Comparison of ENCODE assay signal across 8 mouse cellular contexts in the genomic region with DNA sequence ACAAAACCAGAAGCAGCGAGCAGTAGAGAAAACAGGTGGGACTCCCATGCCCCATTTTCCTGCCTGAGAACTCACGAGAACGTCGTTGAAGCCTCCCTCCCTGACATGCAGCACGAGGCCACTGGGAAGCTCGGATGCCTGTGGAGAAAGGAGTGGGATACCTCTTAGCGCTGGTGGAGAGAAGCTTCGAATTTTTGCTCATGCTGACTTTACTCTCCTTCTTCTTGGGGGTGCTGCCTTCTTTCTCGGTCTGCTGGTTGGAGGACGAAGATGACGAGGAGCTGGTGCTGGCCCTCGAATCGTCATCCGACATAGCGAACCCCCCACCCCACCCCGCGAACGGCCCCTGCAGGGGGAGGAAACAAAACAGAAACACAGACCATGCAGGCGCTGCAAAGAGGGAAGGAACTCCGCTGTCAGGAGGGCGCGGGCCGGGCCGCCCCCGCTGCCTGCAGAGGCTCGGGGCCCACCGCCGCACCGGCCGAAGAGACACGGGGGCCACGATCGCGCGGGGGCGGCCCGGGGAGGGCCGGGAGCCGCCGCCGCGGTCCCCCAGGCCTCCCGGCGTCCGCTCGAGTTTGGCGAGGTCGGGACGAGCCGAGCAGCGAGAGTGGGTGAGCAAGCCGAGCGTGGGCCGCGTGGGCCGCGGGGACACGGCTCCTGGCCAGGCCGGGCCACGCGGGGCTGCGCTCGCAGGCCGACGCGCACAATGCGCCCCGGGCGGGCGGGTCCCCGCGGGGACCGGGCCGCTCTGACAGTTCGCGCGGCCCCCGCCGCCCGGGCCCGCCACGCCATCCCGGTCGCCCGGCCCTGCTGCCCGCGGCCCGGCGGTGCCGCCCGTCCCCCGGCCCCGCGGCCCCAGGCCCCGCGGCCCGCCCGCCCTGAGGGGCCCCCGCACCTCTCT. TPM values are rescaled to one million over a fixed set of nuclear protein-coding genes. Genes with fewer than 3 reads are reported as not detected.
DNase-seq lines count a peak whose midpoint lies in the region; ATAC-seq and TF ChIP-seq lines count a peak whose summit lies in the region.

No protein-coding gene starts in this region.

- peaks cover 14% of the 10 kb centered on the region for H3K4me1 ChIP-seq in embryonic facial prominence, embryonic 14.5 days (ENCODE audit: control insufficient read depth, insufficient read depth, low read length)
- peaks cover 24% of the 10 kb centered on the region for H3K4me1 ChIP-seq in heart, embryonic 15.5 days (replicated peaks)
- H3K4me1 ChIP-seq in lung, embryonic 15.5 days: peaks cover 30% of the 10 kb centered on the region
- peaks cover 11% of the 10 kb centered on the region; the same call in 1 of the 2 replicates for H3K4me1 ChIP-seq in olfactory bulb, adult 2 months (ENCODE audit: control insufficient read depth, insufficient read depth, low read length)

- no peaks in the 10 kb centered on the region for H3K9me3 ChIP-seq in embryonic facial prominence, embryonic 14.5 days (ENCODE audit: control insufficient read depth, low read length)
- H3K9me3 ChIP-seq in heart, embryonic 15.5 days (replicated peaks): no peaks in the 10 kb centered on the region
- H3K9me3 ChIP-seq in lung, embryonic 15.5 days: no peaks in the 10 kb centered on the region

- 0 out of 2 replicates have a peak, but pooled peaks have one; percentile 19 for TF ChIP-seq POLR2A in olfactory bulb, adult 2 months (IDR thresholded peaks at IDR 0.05; ENCODE audit: insufficient read depth, low read depth, low read length)

- no peak for TF ChIP-seq CTCF in olfactory bulb, adult 2 months (IDR thresholded peaks at IDR 0.05; ENCODE audit: insufficient read depth, low read depth, low read length)

- peak overlapping the region; percentile 71 for H3K4me2 ChIP-seq in embryonic facial prominence, embryonic 14.5 days (ENCODE audit: low read depth, low read length)
- peak overlapping the region; percentile 88 for H3K4me2 ChIP-seq in heart, embryonic 15.5 days
- peak overlapping the region; percentile 86 for H3K4me2 ChIP-seq in lung, embryonic 15.5 days

- under 1% methylated on average over 28 of the region's 99 CpGs for WGBS in embryonic facial prominence, embryonic 14.5 days
- under 1% methylated on average over 59 of the region's 99 CpGs for WGBS in heart, embryonic 15.5 days
- WGBS in lung, embryonic 15.5 days: under 1% methylated on average over 40 of the region's 99 CpGs
- under 1% methylated on average over 90 of the region's 99 CpGs for WGBS in olfactory bulb, adult 2 months

- H3K4me3 ChIP-seq in embryonic facial prominence, embryonic 14.5 days (ENCODE audit: low read depth, low read length): peak overlapping the region; percentile 87
- peak overlapping the region; percentile 78 for H3K4me3 ChIP-seq in heart, embryonic 15.5 days
- peak overlapping the region; percentile 94 for H3K4me3 ChIP-seq in lung, embryonic 15.5 days
- H3K4me3 ChIP-seq in olfactory bulb, adult 2 months (ENCODE audit: insufficient read depth, low read depth, low read length): peak overlapping the region; percentile 97

- DNase-seq in CD4-positive helper T cell, adult 2 months (ENCODE audit: low read depth, low spot score): peak; percentile 45
- DNase-seq in adrenal gland, adult (ENCODE audit: inconsistent age in 2 of 2, low spot score in 1 of 2): peak; percentile 46 to 81
- peak; percentile 61 for DNase-seq in embryonic facial prominence, embryonic 14.5 days (ENCODE audit: low spot score)
- DNase-seq in layer of hippocampus, adult 18-20 months (ENCODE audit: low spot score in 2 of 2): peak; percentile 7 to 32
- peak; percentile 51 to 60 for DNase-seq in thymus, postnatal 10 days (ENCODE audit: low spot score in 2 of 2)

- H3K27me3 ChIP-seq in embryonic facial prominence, embryonic 14.5 days (replicated peaks; ENCODE audit: control insufficient read depth, insufficient read depth, low read length): no peaks in the 10 kb centered on the region
- no peaks in the 10 kb centered on the region for H3K27me3 ChIP-seq in heart, embryonic 15.5 days
- H3K27me3 ChIP-seq in lung, embryonic 15.5 days: no peaks in the 10 kb centered on the region

- H3K27ac ChIP-seq in embryonic facial prominence, embryonic 14.5 days (replicated peaks; ENCODE audit: low read depth, low read length): peak overlapping the region; percentile 89
- peak overlapping the region; percentile 73 for H3K27ac ChIP-seq in heart, embryonic 15.5 days
- H3K27ac ChIP-seq in lung, embryonic 15.5 days: peak overlapping the region; percentile 81
- H3K27ac ChIP-seq in olfactory bulb, adult 2 months (ENCODE audit: insufficient read depth, low read depth, low read length): peak overlapping the region; percentile 61; the same call in 1 of the 2 replicates

- ATAC-seq in embryonic facial prominence, embryonic 14.5 days (ENCODE audit: low read depth): peak; percentile 77
- peak; percentile 57 for ATAC-seq in heart, embryonic 15.5 days (replicated peaks; ENCODE audit: insufficient number of reproducible peaks, insufficient read depth, low FRiP score, low read depth)
- ATAC-seq in lung, embryonic 15.5 days (ENCODE audit: borderline replicate concordance, extremely low read depth, low FRiP score, low TSS enrichment): peak; percentile 84

- H3K9ac ChIP-seq in embryonic facial prominence, embryonic 14.5 days (ENCODE audit: low read depth, low read length): peak overlapping the region; percentile 98
- peak overlapping the region; percentile 96 for H3K9ac ChIP-seq in heart, embryonic 15.5 days
- peak overlapping the region; percentile 96 for H3K9ac ChIP-seq in lung, embryonic 15.5 days

- peaks cover 12% of the 10 kb centered on the region; the same call in 1 of the 2 replicates for H3K36me3 ChIP-seq in embryonic facial prominence, embryonic 14.5 days (ENCODE audit: control insufficient read depth, insufficient read depth, low read length)
- no peaks in the 10 kb centered on the region for H3K36me3 ChIP-seq in heart, embryonic 15.5 days
- no peaks in the 10 kb centered on the region; the same call in 1 of the 2 replicates for H3K36me3 ChIP-seq in lung, embryonic 15.5 days

RNA-seq across cellular contexts. Expression of gene Ube2e1, which starts 0.6 kb away (rescaled TPM):
- polyA plus RNA-seq in embryonic facial prominence, embryonic 14.5 days (2014; fragmentation: Nextera tagmentation; extraction: Ambion mirVana): 48.1 and 48.4 TPM in 2 replicates
- polyA plus RNA-seq in heart, embryonic 15.5 days (2015; fragmentation: Nextera tagmentation; extraction: Ambion mirVana): 52.7 and 62.4 TPM in 2 replicates
- 100 to 1,000 TPM; 122 to 124 TPM for total RNA-seq in layer of hippocampus, adult 18-20 months (2021)
- 135 and 139 TPM in 2 replicates for polyA plus RNA-seq in lung, embryonic 15.5 days (2015; fragmentation: Nextera tagmentation; extraction: Ambion mirVana)
- polyA plus RNA-seq in olfactory bulb, adult 2 months (2012; ENCODE audit: insufficient read depth, insufficient read length, low replicate concordance, missing spikeins): not detected in 2 replicates

RNA-seq across cellular contexts. Expression of gene Rpl15, which starts 59.9 kb away (rescaled TPM):
- 513 and 535 TPM in 2 replicates for polyA plus RNA-seq in embryonic facial prominence, embryonic 14.5 days (2014; fragmentation: Nextera tagmentation; extraction: Ambion mirVana)
- 211 and 248 TPM in 2 replicates for polyA plus RNA-seq in heart, embryonic 15.5 days (2015; fragmentation: Nextera tagmentation; extraction: Ambion mirVana)
- 100 to 1,000 TPM; 368 to 388 TPM for total RNA-seq in layer of hippocampus, adult 18-20 months (2021)
- 434 and 443 TPM in 2 replicates for polyA plus RNA-seq in lung, embryonic 15.5 days (2015; fragmentation: Nextera tagmentation; extraction: Ambion mirVana)
- polyA plus RNA-seq in olfactory bulb, adult 2 months (2012; ENCODE audit: insufficient read depth, insufficient read length, low replicate concordance, missing spikeins): 591 TPM in 1 of 2 replicates, not detected in the other

Comparison
In these comparisons a context has a peak if more than half of its experiments do, and no peak if none do; other contexts are left out.
1. Peak in every context shown above with its lines: DNase-seq, ATAC-seq, H3K4me3 ChIP-seq and H3K27ac ChIP-seq.